Mouse (Mus musculus): ENCODE measurements at regions not wholly inside any gene's neighbourhood (a gene's known extent, or its start where the extent isn't known, plus 50 kb on each side); places are given as distances from the start of the nearest gene placed in this dataset.

GRCm38 (mm10) chr15:97122263-97122662 is 66.5 kb upstream of the Slc38a4 start:
- no peaks in the 10 kb centered on the region for H3K4me1 ChIP-seq
- no peaks in the 10 kb centered on the region for H3K27me3 ChIP-seq (replicated peaks)
- no peak overlapping the region for H3K27ac ChIP-seq
- no peaks in the 10 kb centered on the region for H3K9me3 ChIP-seq
- no peak overlapping the region for H3K4me3 ChIP-seq
- H3K4me2 ChIP-seq = no peak overlapping the region
- no peak overlapping the region for H3K9ac ChIP-seq
- H3K36me3 ChIP-seq (replicated peaks) = no peaks in the 10 kb centered on the region
- no peak for ATAC-seq (replicated peaks)
- 89% methylated on average over 6 of the region's 6 CpGs for WGBS

DNA sequence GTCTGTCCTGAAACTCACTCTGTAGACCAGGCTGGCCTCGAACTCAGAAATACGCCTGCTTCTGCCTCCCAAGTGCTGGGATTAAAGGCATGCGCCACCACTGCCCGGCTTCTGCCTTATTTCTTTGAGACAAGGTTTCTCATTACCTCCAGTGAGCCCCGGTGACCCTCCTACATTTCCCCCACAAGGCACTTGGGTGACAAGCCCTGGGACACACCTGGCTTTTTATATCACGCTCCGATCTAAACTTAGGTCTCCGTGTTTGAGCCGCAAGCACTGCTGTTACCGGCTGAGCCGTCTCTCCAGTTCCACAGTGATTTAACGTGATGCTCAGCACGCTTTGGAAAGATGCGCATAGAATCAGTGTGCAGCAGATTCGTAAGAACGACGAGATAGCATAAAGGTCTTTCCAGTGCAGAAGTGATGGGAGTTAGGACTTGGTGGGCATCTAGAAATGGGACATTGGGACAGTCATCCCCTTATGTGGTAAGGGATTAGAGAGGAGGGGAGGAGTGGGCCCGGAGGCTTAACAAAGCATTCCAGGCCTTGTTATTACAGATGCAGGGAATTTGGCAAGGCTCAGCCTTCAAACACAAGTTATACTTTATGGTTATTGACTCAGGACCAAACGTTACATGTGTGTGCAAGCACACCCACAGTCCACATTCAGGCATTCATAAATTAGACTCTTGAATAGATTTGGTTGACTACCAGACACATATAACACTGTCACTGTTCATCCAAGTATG is 56.9 kb upstream of the Slc38a4 start:
- Histone ChIP-seq H3K27me3 (replicated peaks) (no peaks in the 10 kb centered on the region), H3K27ac (no peak overlapping the region), H3K4me1 (0 out of 2 replicates have a peak, but pooled peaks cover 2% of the 10 kb centered on the region), H3K9ac (no peak overlapping the region), H3K4me2 (no peak overlapping the region), H3K4me3 (no peak overlapping the region), H3K9me3 (no peaks in the 10 kb centered on the region), H3K36me3 (replicated peaks) (no peaks in the 10 kb centered on the region)
- 86% methylated on average over 19 of the region's 19 CpGs for WGBS
- ATAC-seq (replicated peaks) = no peak

DNA sequence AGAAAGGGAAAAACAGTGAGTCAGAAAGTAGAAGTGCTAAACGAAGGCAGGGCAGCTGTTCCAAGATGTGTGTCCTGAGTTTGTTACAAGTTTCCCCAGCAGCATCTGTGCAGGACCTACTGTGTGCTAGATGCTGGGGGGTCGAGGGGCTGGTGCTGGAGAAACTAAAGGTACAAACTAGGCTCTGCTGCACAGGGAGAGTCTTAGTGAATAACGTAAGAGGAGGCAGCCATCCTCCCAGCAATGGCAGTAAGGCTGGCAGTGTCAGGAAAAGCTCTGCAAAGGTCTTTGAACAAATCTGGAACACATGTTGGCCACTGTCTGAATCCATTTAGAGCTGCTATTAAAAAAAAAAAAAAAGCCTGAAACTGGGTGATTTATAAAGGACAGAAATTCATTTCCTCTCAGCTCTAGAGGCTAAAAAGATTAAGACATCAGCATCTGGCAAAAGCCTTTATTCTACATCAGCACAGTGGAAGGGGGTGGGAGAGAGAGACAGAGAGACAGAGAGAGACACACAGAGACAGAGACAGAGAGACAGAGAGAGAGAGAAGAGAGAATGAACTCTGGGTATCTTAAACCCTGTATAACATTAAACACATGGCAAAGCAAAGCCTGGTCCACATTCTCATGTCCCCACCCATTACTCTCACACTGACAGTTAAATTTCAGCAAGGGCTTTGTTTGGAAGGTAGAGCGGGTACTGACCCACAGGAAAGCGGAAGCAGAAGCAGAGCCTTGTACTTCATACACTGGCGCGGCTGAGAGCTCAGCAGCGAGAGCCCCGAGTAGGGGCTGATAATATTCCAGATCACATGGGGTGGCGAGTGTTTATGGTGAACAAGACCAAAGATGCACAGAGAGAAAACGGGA is 55.8 kb upstream of the Slc38a4 start:
- no peak overlapping the region for H3K27ac ChIP-seq
- H3K9me3 ChIP-seq = no peaks in the 10 kb centered on the region
- 79% methylated on average over 11 of the region's 11 CpGs for WGBS
- H3K27me3 ChIP-seq (replicated peaks) = no peaks in the 10 kb centered on the region
- H3K4me2 ChIP-seq = no peak overlapping the region
- no peak for ATAC-seq (replicated peaks)
- H3K9ac ChIP-seq = no peak overlapping the region
- no peaks in the 10 kb centered on the region for H3K36me3 ChIP-seq (replicated peaks)
- H3K4me1 ChIP-seq = 0 out of 2 replicates have a peak, but pooled peaks cover 2% of the 10 kb centered on the region
- no peak overlapping the region for H3K4me3 ChIP-seq

GRCm38 (mm10) chr15:97107779-97108178 is 52.0 kb upstream of the Slc38a4 start:
- H3K9me3 ChIP-seq = no peaks in the 10 kb centered on the region
- H3K36me3 ChIP-seq (replicated peaks) = no peaks in the 10 kb centered on the region
- 54% methylated on average over 10 of the region's 10 CpGs for WGBS
- no peak overlapping the region for H3K4me2 ChIP-seq
- no peak overlapping the region for H3K27ac ChIP-seq
- no peak overlapping the region for H3K9ac ChIP-seq
- ATAC-seq (replicated peaks) = no peak
- no peaks in the 10 kb centered on the region for H3K27me3 ChIP-seq (replicated peaks)
- no peak overlapping the region for H3K4me3 ChIP-seq
- 0 out of 2 replicates have a peak, but pooled peaks cover 2% of the 10 kb centered on the region for H3K4me1 ChIP-seq

GRCm38 (mm10) chr15:97106556-97106955 is 50.8 kb upstream of the Slc38a4 start:
- H3K27ac ChIP-seq = no peak overlapping the region
- 0 out of 2 replicates have a peak, but pooled peaks cover 2% of the 10 kb centered on the region for H3K4me1 ChIP-seq
- no peaks in the 10 kb centered on the region for H3K36me3 ChIP-seq (replicated peaks)
- H3K9me3 ChIP-seq = no peaks in the 10 kb centered on the region
- no peak overlapping the region for H3K9ac ChIP-seq
- ATAC-seq (replicated peaks) = no peak
- H3K27me3 ChIP-seq (replicated peaks) = no peaks in the 10 kb centered on the region
- no peak overlapping the region for H3K4me3 ChIP-seq
- no peak overlapping the region for H3K4me2 ChIP-seq
- 85% methylated on average over 6 of the region's 6 CpGs for WGBS

All from midbrain, embryonic 15.5 days (tissue).